9 mouse cellular contexts compared by ENCODE assay signal in genomic region chr16:92827663-92828307, GRCm38 (mm10). TPM values are rescaled to one million over a fixed set of nuclear protein-coding genes. Genes with fewer than 3 reads are reported as not detected.
DNase-seq lines count a peak whose midpoint lies in the region; ATAC-seq and TF ChIP-seq lines count a peak whose summit lies in the region.
"Had no signal": no experiment of that assay in that cellular context is flagged by ENCODE, and none has a peak within 500 bp of the region (broad histone marks: within the 10 kb centered on the region; RNA-seq: fewer than 3 reads in every experiment).

No protein-coding gene starts in this region.

- no peak overlapping the region for H3K27ac ChIP-seq in forebrain, postnatal 0 days (ENCODE audit: low read depth, low read length)
- H3K27ac ChIP-seq in forebrain, embryonic 13.5 days: no peak overlapping the region
- H3K27ac ChIP-seq in lung, embryonic 14.5 days (ENCODE audit: low read depth): no peak overlapping the region
- H3K27ac ChIP-seq in cerebellum, adult 2 months (ENCODE audit: insufficient read depth, low read length): no peak overlapping the region

- no peaks in the 10 kb centered on the region for H3K4me1 ChIP-seq in forebrain, postnatal 0 days (ENCODE audit: insufficient read depth)
- H3K4me1 ChIP-seq in forebrain, embryonic 13.5 days: peaks cover 27% of the 10 kb centered on the region
- H3K4me1 ChIP-seq in lung, embryonic 14.5 days (ENCODE audit: insufficient read depth): peaks cover 9% of the 10 kb centered on the region; the same call in 1 of the 2 replicates
- H3K4me1 ChIP-seq in cerebellum, adult 2 months (ENCODE audit: control insufficient read depth, insufficient read depth, low read length): peaks cover 14% of the 10 kb centered on the region

- H3K9ac ChIP-seq in forebrain, postnatal 0 days: no peak overlapping the region
- no peak overlapping the region for H3K9ac ChIP-seq in forebrain, embryonic 13.5 days
- H3K9ac ChIP-seq in lung, embryonic 14.5 days: no peak overlapping the region

- no peak for ATAC-seq in forebrain, postnatal 0 days
- ATAC-seq in forebrain, embryonic 13.5 days: no peak
- ATAC-seq in lung, embryonic 14.5 days (ENCODE audit: insufficient read depth): peak; percentile 50; the same call in 1 of the 2 replicates
- ATAC-seq: intestine, embryonic 16.5 days had no signal

- no peaks in the 10 kb centered on the region for H3K36me3 ChIP-seq in forebrain, postnatal 0 days (ENCODE audit: insufficient read depth)
- no peaks in the 10 kb centered on the region for H3K36me3 ChIP-seq in forebrain, embryonic 13.5 days (ENCODE audit: poor library complexity, severe bottlenecking)
- no peaks in the 10 kb centered on the region for H3K36me3 ChIP-seq in lung, embryonic 14.5 days (ENCODE audit: insufficient read depth)

- TF ChIP-seq CTCF in forebrain, postnatal 0 days (IDR thresholded peaks at IDR 0.05; ENCODE audit: low read depth): peak; percentile 31; the same call in 1 of the 2 replicates
- TF ChIP-seq CTCF in lung, embryonic 14.5 days (IDR thresholded peaks at IDR 0.05; ENCODE audit: low read depth): peak; percentile 60
- no peak for TF ChIP-seq CTCF in cerebellum, adult 2 months (IDR thresholded peaks at IDR 0.05; ENCODE audit: borderline replicate concordance, insufficient read depth, low read depth, low read length)

- DNase-seq in forebrain, postnatal 0 days: no peak
- DNase-seq in lung, embryonic 14.5 days: peak; percentile 60
- no peak for DNase-seq in lung, postnatal 25 days (ENCODE audit: low spot score)
- peak; percentile 35 for DNase-seq in embryo, embryonic 10.5 days (ENCODE audit: low spot score)
- peak; percentile 75 for DNase-seq in testis, postnatal 10 days (ENCODE audit: low spot score)
- no peak for DNase-seq in left cerebral cortex, postnatal 36 days (ENCODE audit: low spot score in 2 of 2)
- DNase-seq in cerebellum, adult 2 months: no peak

- no peak overlapping the region for H3K4me2 ChIP-seq in forebrain, postnatal 0 days (ENCODE audit: low read depth)
- H3K4me2 ChIP-seq in forebrain, embryonic 13.5 days: no peak overlapping the region
- no peak overlapping the region for H3K4me2 ChIP-seq in lung, embryonic 14.5 days

- TF ChIP-seq POLR2A in cerebellum, adult 2 months (IDR thresholded peaks at IDR 0.05; ENCODE audit: borderline replicate concordance, insufficient read depth, low read length): no peak

- 54% methylated on average over 7 of the region's 7 CpGs for WGBS in forebrain, postnatal 0 days
- 56% methylated on average over 7 of the region's 7 CpGs for WGBS in forebrain, embryonic 13.5 days
- WGBS in lung, embryonic 14.5 days: 56% methylated on average over 7 of the region's 7 CpGs
- 84% methylated on average over 7 of the region's 7 CpGs for WGBS in cerebellum, adult 2 months

- intact Hi-C loops in left cerebral cortex, postnatal 36 days (cut with DNase I): no loop called here

- H3K27me3 ChIP-seq in forebrain, postnatal 0 days (ENCODE audit: insufficient read depth, low read length): no peaks in the 10 kb centered on the region; the same call in 1 of the 2 replicates
- no peaks in the 10 kb centered on the region for H3K27me3 ChIP-seq in forebrain, embryonic 13.5 days
- no peaks in the 10 kb centered on the region for H3K27me3 ChIP-seq in lung, embryonic 14.5 days (ENCODE audit: insufficient read depth, low read length)
- no peaks in the 10 kb centered on the region for H3K27me3 ChIP-seq in cerebellum, adult 2 months (ENCODE audit: control insufficient read depth, insufficient read depth, low read length)

- H3K4me3 ChIP-seq in forebrain, postnatal 0 days (ENCODE audit: low read depth, low read length): no peak overlapping the region
- H3K4me3 ChIP-seq in forebrain, embryonic 13.5 days: no peak overlapping the region
- H3K4me3 ChIP-seq in lung, embryonic 14.5 days (ENCODE audit: low read depth, low read length): no peak overlapping the region
- no peak overlapping the region for H3K4me3 ChIP-seq in cerebellum, adult 2 months (replicated peaks; ENCODE audit: insufficient read depth, low read depth, low read length)

- H3K9me3 ChIP-seq in forebrain, postnatal 0 days (ENCODE audit: low read length): no peaks in the 10 kb centered on the region
- no peaks in the 10 kb centered on the region for H3K9me3 ChIP-seq in forebrain, embryonic 13.5 days (replicated peaks)
- no peaks in the 10 kb centered on the region for H3K9me3 ChIP-seq in lung, embryonic 14.5 days (ENCODE audit: low read depth, low read length)

RNA-seq across cellular contexts. Expression of gene Runx1, which starts 1.8 kb away (rescaled TPM):
- 0.85 and 1.2 TPM in 2 replicates for total RNA-seq in forebrain, postnatal 0 days (2014; rRNA removed)
- polyA plus RNA-seq in forebrain, postnatal 0 days (2015; fragmentation: Nextera tagmentation; extraction: Ambion mirVana): 0.46 and 0.65 TPM in 2 replicates
- polyA plus RNA-seq in forebrain, embryonic 13.5 days (2015; fragmentation: Nextera tagmentation; extraction: Ambion mirVana): 0.29 and 0.30 TPM in 2 replicates
- 7.7 and 10.8 TPM in 2 replicates for polyA plus RNA-seq in lung, embryonic 14.5 days (2014; fragmentation: Nextera tagmentation; extraction: Ambion mirVana)
- total RNA-seq in left cerebral cortex, postnatal 36 days (2021): 1 to 10 TPM; 1.1 TPM
- 0.52 and 0.55 TPM in 2 replicates for polyA plus RNA-seq in cerebellum, adult 2 months (2012; rRNA removed)

Comparison
In these comparisons a context has a peak if more than half of its experiments do, and no peak if none do; other contexts are left out.
1. DNase-seq: peak in lung, embryonic 14.5 days (single experiment), embryo, embryonic 10.5 days (single experiment) and testis, postnatal 10 days (single experiment); none in forebrain, postnatal 0 days (single experiment), lung, postnatal 25 days (single experiment), left cerebral cortex, postnatal 36 days (0 of 2) and cerebellum, adult 2 months (0 of 2).